Mouse (Mus musculus) heart, adult 2 months (tissue): Measurements from ENCODE around the gene Pheta2. TPM values are rescaled to one million over a fixed set of nuclear protein-coding genes. Genes with fewer than 3 reads are reported as not detected.

Experiments
- DNase-seq, 2 experiments: peaks; one replicate each; pipeline ENCODE4 v3.0.0; 2021
- H3K27ac ChIP-seq: fragments of 200-600 bp; 2 replicates; pipeline ENCODE4 v1.8.1; 2022
- H3K27me3 ChIP-seq: fragments of 200-500 bp; 2 replicates; pipeline ENCODE4 v1.6.1; 2012; ENCODE audit warnings: mild to moderate bottlenecking, low read length, inconsistent platforms, mixed read lengths; ENCODE audit not compliant: control insufficient read depth, insufficient read depth
- H3K36me3 ChIP-seq: fragments of 200-500 bp; 2 replicates; pipeline ENCODE4 v1.6.1; 2012; ENCODE audit warnings: low read length, inconsistent platforms; ENCODE audit not compliant: control insufficient read depth, insufficient read depth
- H3K4me1 ChIP-seq: fragments of 200-500 bp; 2 replicates; pipeline ENCODE4 v1.6.1; 2011; ENCODE audit warnings: low read length; ENCODE audit not compliant: control insufficient read depth, insufficient read depth
- H3K4me3 ChIP-seq: fragments of 200-600 bp; 2 replicates; pipeline ENCODE4 v1.8.1; 2022
- H3K79me2 ChIP-seq: fragments of 200-500 bp; replicated peaks from 2 replicates; pipeline ENCODE4 v1.6.1; 2012; ENCODE audit warnings: mild to moderate bottlenecking, inconsistent platforms, low read length, moderate library complexity, mixed read lengths; ENCODE audit not compliant: control insufficient read depth, insufficient read depth
- H3K9ac ChIP-seq: fragments of 200-500 bp; 2 replicates; pipeline ENCODE4 v1.6.1; 2012; ENCODE audit warnings: low read depth, mild to moderate bottlenecking, control low read depth, inconsistent platforms, low read length, mixed read lengths
- CTCF ChIP-seq: fragments of 200-600 bp; IDR thresholded peaks from 2 replicates; pipeline ENCODE4 v1.8.1; 2022; ENCODE audit warnings: antibody characterized with exemption, mild to moderate bottlenecking, moderate library complexity
- EP300 ChIP-seq: fragments of 200-500 bp; IDR thresholded peaks from 2 replicates; pipeline ENCODE4 v1.6.1; 2011; ENCODE audit warnings: low read depth, low read length, control low read depth; ENCODE audit not compliant: insufficient read depth
- POLR2A ChIP-seq: fragments of 200-500 bp; IDR thresholded peaks from 2 replicates; pipeline ENCODE4 v1.6.1; 2011; ENCODE audit warnings: mild to moderate bottlenecking, low read depth, low read length, control low read depth; ENCODE audit not compliant: insufficient read depth
- WGBS: fragments of 180-500 bp; shearing (Covaris S2); methylation state at CpG from one replicate; pipeline ENCODE4 v1.1.7; 2018; 5-methylcytosine and 5-hydroxymethylcytosine counted together
- intact Hi-C: fragments of 180-260 bp; cut with DNase I; formaldehyde crosslinking; loops from one replicate; pipeline ENCODE4 v1.15.1; 2025
- polyA plus RNA-seq: library from polyadenylated mRNA; depleted of rRNA; stranded (reverse); fragments of >200 nt; gene quantifications from 2 replicates; pipeline ENCODE4 v1.2.3, GENCODE M21; 2012
- total RNA-seq, 2 experiments: library from RNA; stranded (reverse); gene quantifications; 2 replicates each; pipeline ENCODE4 v1.2.3; 2021

Gene Pheta2
- total and polyA plus RNA-seq, 3 experiments, result 0.70 to 1.2 (median 0.76) TPM

- 71% methylated on average over 1 of the region's 1 CpGs for WGBS
- H3K27me3 ChIP-seq, result no peaks in the 10 kb centered on the region
- H3K27ac ChIP-seq, result no peak overlapping the region
Measured at GRCm38 (mm10) chr15:82368851-82369250, 30.1 kb downstream of the Pheta2 start.

GRCm38 (mm10) chr15:82372446-82372845, 33.7 kb downstream of the Pheta2 start:
- no peak for TF ChIP-seq CTCF
- no peak for TF ChIP-seq EP300
- no peak for TF ChIP-seq POLR2A
- no peaks in the 10 kb centered on the region for H3K79me2 ChIP-seq
- intact Hi-C loops, result no loop called here
- no peaks in the 10 kb centered on the region for H3K27me3 ChIP-seq
- no peak for DNase-seq
- 75% methylated on average over 6 of the region's 6 CpGs for WGBS
- no peak overlapping the region for H3K9ac ChIP-seq
- no peak overlapping the region for H3K27ac ChIP-seq
- no peak overlapping the region for H3K4me3 ChIP-seq
- H3K4me1 ChIP-seq, result peaks cover 13% of the 10 kb centered on the region
- H3K36me3 ChIP-seq, result peaks cover 7% of the 10 kb centered on the region

More at GRCm38 (mm10) chr15:82368851-82369250, 30.1 kb downstream of the Pheta2 start:
- Histone ChIP-seq H3K79me2 (no peaks in the 10 kb centered on the region), H3K4me1 (peaks cover 3% of the 10 kb centered on the region; the same call in 1 of the 2 replicates), H3K4me3 (no peak overlapping the region), H3K9ac (no peak overlapping the region), H3K36me3 (peaks cover 4% of the 10 kb centered on the region)
- TF ChIP-seq POLR2A (no peak), CTCF (no peak), EP300 (no peak)
- DNase-seq, result no peak
- intact Hi-C loops, result no loop called here

GRCm38 (mm10) chr15:82372991-82373390, 34.2 kb downstream of the Pheta2 start:
- intact Hi-C loops, result no loop called here
- no peak for TF ChIP-seq EP300
- TF ChIP-seq POLR2A, result no peak
- no peak for TF ChIP-seq CTCF
- no peak overlapping the region for H3K9ac ChIP-seq
- no peaks in the 10 kb centered on the region for H3K27me3 ChIP-seq
- H3K4me1 ChIP-seq, result peaks cover 15% of the 10 kb centered on the region
- 84% methylated on average over 5 of the region's 5 CpGs for WGBS
- no peak overlapping the region for H3K4me3 ChIP-seq
- H3K27ac ChIP-seq, result no peak overlapping the region
- no peak for DNase-seq
- no peaks in the 10 kb centered on the region for H3K79me2 ChIP-seq
- H3K36me3 ChIP-seq, result peaks cover 6% of the 10 kb centered on the region

GRCm38 (mm10) chr15:82374437-82374836, 35.7 kb downstream of the Pheta2 start:
- intact Hi-C loops, result no loop called here
- Histone ChIP-seq H3K9ac (no peak overlapping the region), H3K4me1 (peaks cover 17% of the 10 kb centered on the region), H3K4me3 (no peak overlapping the region), H3K36me3 (peaks cover 3% of the 10 kb centered on the region), H3K27me3 (no peaks in the 10 kb centered on the region), H3K27ac (no peak overlapping the region), H3K79me2 (no peaks in the 10 kb centered on the region)
- TF ChIP-seq POLR2A, result no peak
- no peak for DNase-seq
- WGBS, result 91% methylated on average over 5 of the region's 5 CpGs

GRCm38 (mm10) chr15:82375855-82376254, 37.1 kb downstream of the Pheta2 start:
- TF ChIP-seq POLR2A (no peak), EP300 (no peak), CTCF (no peak)
- WGBS, result 78% methylated on average over 9 of the region's 9 CpGs
- H3K36me3 ChIP-seq, result peaks cover 3% of the 10 kb centered on the region
- H3K27ac ChIP-seq, result peak overlapping the region; percentile 99
- peak overlapping the region; percentile 47 for H3K9ac ChIP-seq
- DNase-seq, result no peak
- no peaks in the 10 kb centered on the region for H3K27me3 ChIP-seq
- intact Hi-C loops, result loop anchor here (2.0 kb wide), 1 partner anchor 17 kb away; no protein-coding TSS in a partner anchor
- H3K79me2 ChIP-seq, result no peaks in the 10 kb centered on the region
- H3K4me3 ChIP-seq, result peak overlapping the region; percentile 17; the same call in 1 of the 2 replicates
- peaks cover 18% of the 10 kb centered on the region for H3K4me1 ChIP-seq

- peak overlapping the region; percentile 99 for H3K27ac ChIP-seq
- H3K4me1 ChIP-seq, result peaks cover 20% of the 10 kb centered on the region
- intact Hi-C loops, result loop anchor here (2.0 kb wide), 1 partner anchor 18 kb away; no protein-coding TSS in a partner anchor
- H3K4me3 ChIP-seq, result peak overlapping the region; percentile 17; the same call in 1 of the 2 replicates
- TF ChIP-seq POLR2A (peak; percentile 54; the same call in 1 of the 2 replicates), EP300 (peak; percentile 97), CTCF (no peak)
- H3K9ac ChIP-seq, result peak overlapping the region; percentile 47
- peaks cover 3% of the 10 kb centered on the region for H3K36me3 ChIP-seq
- WGBS, result 35% methylated on average over 17 of the region's 17 CpGs
- no peaks in the 10 kb centered on the region for H3K79me2 ChIP-seq
- no peaks in the 10 kb centered on the region for H3K27me3 ChIP-seq
- DNase-seq, result peak; percentile 69 to 86
Measured at GRCm38 (mm10) chr15:82376393-82377138, 37.8 kb downstream of the Pheta2 start.
